In genomic region chr2:62664135-62664670, GRCm38 (mm10) we compare ENCODE assay signal across 8 mouse cellular contexts. TPM values are rescaled to one million over a fixed set of nuclear protein-coding genes. Genes with fewer than 3 reads are reported as not detected.
A peak's percentile ranks its signal among the peaks of the same experiment; 100 is the strongest.
DNase-seq lines count a peak whose midpoint lies in the region; ATAC-seq and TF ChIP-seq lines count a peak whose summit lies in the region.

Gca (plus strand) TSS chr2:62664285.

- peak; percentile 98 for ATAC-seq in lung, embryonic 14.5 days (ENCODE audit: insufficient read depth)

- no peaks in the 10 kb centered on the region for H3K36me3 ChIP-seq in ES-E14 (ENCODE audit: control insufficient read depth, insufficient read depth, low read length, poor library complexity, severe bottlenecking)
- no peaks in the 10 kb centered on the region for H3K36me3 ChIP-seq in lung, embryonic 14.5 days (ENCODE audit: insufficient read depth)
- H3K36me3 ChIP-seq in thymus, adult 2 months (ENCODE audit: control insufficient read depth, insufficient read depth, low read length): no peaks in the 10 kb centered on the region

- peak; percentile 84 for DNase-seq in ES-E14 (ENCODE audit: low read depth, low spot score)
- DNase-seq in cerebellum, adult 8-10 months: peak; percentile 52
- peak; percentile 59 for DNase-seq in forelimb bud, embryonic 11.5 days (ENCODE audit: low read depth, low spot score)
- DNase-seq in heart, postnatal 4 days: peak; percentile 84
- peak; percentile 75 to 78 for DNase-seq in layer of hippocampus, adult 8-10 months (ENCODE audit: low spot score in 2 of 2)
- DNase-seq in lung, embryonic 14.5 days: peak; percentile 78
- DNase-seq in ovary, adult 18-20 months (ENCODE audit: low spot score): peak; percentile 74
- peak; percentile 71 for DNase-seq in thymus, adult 2 months

- H3K4me1 ChIP-seq in ES-E14 (ENCODE audit: control insufficient read depth in 2 of 2, insufficient read depth in 2 of 2, low read length in 2 of 2, poor library complexity in 1 of 2): peaks cover 2 to 4% of the 10 kb centered on the region in 2 experiments; a peak in 1 of 4 replicates
- H3K4me1 ChIP-seq in lung, embryonic 14.5 days (ENCODE audit: insufficient read depth): no peaks in the 10 kb centered on the region
- H3K4me1 ChIP-seq in thymus, adult 2 months (replicated peaks; ENCODE audit: control insufficient read depth, insufficient read depth, low read length): peaks cover 3% of the 10 kb centered on the region

- under 1% methylated on average over 43 of the region's 43 CpGs for WGBS in lung, embryonic 14.5 days
- WGBS in thymus, adult 2 months: 2% methylated on average over 43 of the region's 43 CpGs

- H3K27me3 ChIP-seq in lung, embryonic 14.5 days (ENCODE audit: insufficient read depth, low read length): no peaks in the 10 kb centered on the region
- no peaks in the 10 kb centered on the region for H3K27me3 ChIP-seq in thymus, adult 2 months (ENCODE audit: control insufficient read depth, insufficient read depth, low read length)

- TF ChIP-seq POLR2A in thymus, adult 2 months (IDR thresholded peaks at IDR 0.05; ENCODE audit: control insufficient read depth, extremely low read depth, insufficient read depth, low read length, poor library complexity): no peak

- peak within 1 kb of the TSS; percentile 78 for H3K4me2 ChIP-seq in lung, embryonic 14.5 days

- no peaks in the 10 kb centered on the region for H3K9me3 ChIP-seq in ES-E14 (ENCODE audit: control insufficient read depth, insufficient read depth, low read depth, low read length)
- no peaks in the 10 kb centered on the region for H3K9me3 ChIP-seq in lung, embryonic 14.5 days (ENCODE audit: low read depth, low read length)

- H3K27ac ChIP-seq in ES-E14 (ENCODE audit: insufficient read depth, low read depth, low read length, poor library complexity, severe bottlenecking): no peak within 1 kb of the TSS
- H3K27ac ChIP-seq in lung, embryonic 14.5 days (ENCODE audit: low read depth): no peak within 1 kb of the TSS
- H3K27ac ChIP-seq in thymus, adult 2 months (ENCODE audit: control insufficient read depth, insufficient read depth, low read length): no peak within 1 kb of the TSS

- peak within 1 kb of the TSS; percentile 63 for H3K9ac ChIP-seq in ES-E14 (ENCODE audit: insufficient read depth, low read depth, low read length, poor library complexity, severe bottlenecking)
- H3K9ac ChIP-seq in lung, embryonic 14.5 days: peak within 1 kb of the TSS; percentile 52

- H3K4me3 ChIP-seq in ES-E14 (ENCODE audit: insufficient read depth in 1 of 2, low read depth in 1 of 2, low read length in 2 of 2, poor library complexity in 1 of 2, severe bottlenecking in 1 of 2): peak within 1 kb of the TSS; percentile 70 to 71
- H3K4me3 ChIP-seq in lung, embryonic 14.5 days (ENCODE audit: low read depth, low read length): peak within 1 kb of the TSS; percentile 53
- H3K4me3 ChIP-seq in thymus, adult 2 months (ENCODE audit: control insufficient read depth, insufficient read depth, low read length): peak within 1 kb of the TSS; percentile 67

- in situ Hi-C loops in ES-E14 (cut with MboI; ENCODE audit: low sequenced_read_pairs in 2 of 2, unreplicated experiment in 2 of 2): no loop called here

- no peak for TF ChIP-seq CTCF in lung, embryonic 14.5 days (IDR thresholded peaks at IDR 0.05; ENCODE audit: low read depth)
- no peak for TF ChIP-seq CTCF in thymus, adult 2 months (IDR thresholded peaks at IDR 0.05; ENCODE audit: borderline replicate concordance, control insufficient read depth, extremely low read depth, insufficient read depth, low read length, poor library complexity)

TF ChIP-seq in ES-E14, 5 proteins besides CTCF, POLR2A, EP300 and RAD21:
- peak; percentile 57; the same call in 1 of the 2 replicates for TF ChIP-seq HCFC1 (IDR thresholded peaks at IDR 0.05; ENCODE audit: borderline replicate concordance, insufficient read depth, low read length)
- no peak for TF ChIP-seq ZNF384 (IDR thresholded peaks at IDR 0.05; ENCODE audit: low read depth, low read length)
- TF ChIP-seq ZC3H11A (IDR thresholded peaks at IDR 0.05; ENCODE audit: borderline replicate concordance, low read depth, low read length): no peak
- no peak for TF ChIP-seq CHD2 (IDR thresholded peaks at IDR 0.05; ENCODE audit: low read depth, low read length)
- no peak for TF ChIP-seq MAFK (IDR thresholded peaks at IDR 0.05; ENCODE audit: insufficient read depth, low read depth, low read length)

RNA-seq across cellular contexts. Expression of gene Gca, which starts in this region (rescaled TPM):
- total RNA-seq in ES-E14 (2012; rRNA removed): 11.5 and 11.8 TPM in 2 replicates
- 10 to 100 TPM; 36.4 to 38.0 TPM for total RNA-seq in heart, postnatal 4 days (2021)
- 10 to 100 TPM; 10.9 to 20.0 (median 13.0) TPM for total RNA-seq in layer of hippocampus, adult 8-10 months (2022)
- 5.5 and 7.2 TPM in 2 replicates for polyA plus RNA-seq in lung, embryonic 14.5 days (2014; fragmentation: Nextera tagmentation; extraction: Ambion mirVana)
- polyA plus RNA-seq in thymus, adult 2 months (2012; rRNA removed): 2.0 and 2.2 TPM in 2 replicates
